Mouse (Mus musculus): ENCODE results near the gene Khdc4. TPM values are rescaled to one million over a fixed set of nuclear protein-coding genes. Genes with fewer than 3 reads are reported as not detected.

Khdc4 gene
- 14.9 and 17.2 TPM in 2 replicates for polyA plus RNA-seq (2012)

GRCm38 (mm10) chr3:88684980-88685941 lies at the start of gene Khdc4:
TSS of gene Khdc4 (plus strand) at chr3:88685803.

GRCm38 (mm10) chr3:88652846-88653515 lies 32.6 kb upstream of the Khdc4 start, which contains the start of gene Rxfp4:
TSS of gene Rxfp4 (minus strand) at chr3:88653142.

GRCm38 (mm10) chr3:88716399-88717197 lies 31.0 kb downstream of the Khdc4 start, which contains the start of gene Rit1:
TSS of gene Rit1 (plus strand) at chr3:88716838.

Other genes starting within 250 kb of the Khdc4 start
- gene Sema4a, start 224.6 kb upstream of the Khdc4 start, polyA plus RNA-seq (2012), result 60.3 and 109 TPM in 2 replicates
- 80.9 and 128 TPM in 2 replicates for gene Lmna, start 175.8 kb upstream of the Khdc4 start, polyA plus RNA-seq (2012)
- 8.8 and 16.2 TPM in 2 replicates for gene Mex3a, start 153.4 kb upstream of the Khdc4 start, polyA plus RNA-seq (2012)
- gene Rab25, start 137.5 kb upstream of the Khdc4 start, polyA plus RNA-seq (2012), result 0.24 and 0.69 TPM in 2 replicates
- gene Lamtor2, start 132.7 kb upstream of the Khdc4 start, polyA plus RNA-seq (2012), result 121 and 149 TPM in 2 replicates
- 74.0 and 78.9 TPM in 2 replicates for gene Ubqln4, start 132.0 kb upstream of the Khdc4 start, polyA plus RNA-seq (2012)
- 298 and 364 TPM in 2 replicates for gene Ssr2, start 109.9 kb upstream of the Khdc4 start, polyA plus RNA-seq (2012)
- 425 and 439 TPM in 2 replicates for gene Arhgef2, start 79.8 kb upstream of the Khdc4 start, polyA plus RNA-seq (2012)
- gene Rxfp4, start 32.7 kb upstream of the Khdc4 start, polyA plus RNA-seq (2012), result not detected in 2 replicates
- gene Rit1, start 31.0 kb downstream of the Khdc4 start, polyA plus RNA-seq (2012), result 13.4 and 15.4 TPM in 2 replicates
- 0.49 and 0.78 TPM in 2 replicates for gene Syt11, start 89.4 kb downstream of the Khdc4 start, polyA plus RNA-seq (2012)
- 11.9 and 18.4 TPM in 2 replicates for gene Gon4l, start 149.4 kb downstream of the Khdc4 start, polyA plus RNA-seq (2012)
- 28.9 and 31.6 TPM in 2 replicates for gene Msto1, start 228.2 kb downstream of the Khdc4 start, polyA plus RNA-seq (2012)

Data from megakaryocyte-erythroid progenitor cell, adult 5 weeks (primary cell).